Mouse (Mus musculus) heart, postnatal 14 days (tissue): ENCODE measurements around the gene Olfr1085. TPM values are rescaled to one million over a fixed set of nuclear protein-coding genes. Genes with fewer than 3 reads are reported as not detected.
"Not testable (repeated sequence)": the region's sequence is repeated elsewhere in the genome, so short reads cannot be mapped to it uniquely, and the experiment has no call there.

Experiments
- DNase-seq, 2 experiments: peaks; one replicate each; pipeline ENCODE4 v3.0.0; 2021 to 2022
- intact Hi-C: fragments of 180-260 bp; cut with DNase I; formaldehyde crosslinking; loops from one replicate; pipeline ENCODE4 v1.15.1; 2025
- long read RNA-seq, 2 experiments: library from polyadenylated mRNA; stranded (forward); transcript quantifications; one replicate each; pipeline ENCODE4 v2.0.0; 2021
- total RNA-seq, 2 experiments: library from RNA; stranded (reverse); gene quantifications; 2 replicates each; pipeline ENCODE4 v1.2.3; 2021

Gene Olfr1085
- total RNA-seq, result not detected
- long read RNA-seq, experiment 1, result 0 reads
- long read RNA-seq, experiment 2, result 0 reads

DNA sequence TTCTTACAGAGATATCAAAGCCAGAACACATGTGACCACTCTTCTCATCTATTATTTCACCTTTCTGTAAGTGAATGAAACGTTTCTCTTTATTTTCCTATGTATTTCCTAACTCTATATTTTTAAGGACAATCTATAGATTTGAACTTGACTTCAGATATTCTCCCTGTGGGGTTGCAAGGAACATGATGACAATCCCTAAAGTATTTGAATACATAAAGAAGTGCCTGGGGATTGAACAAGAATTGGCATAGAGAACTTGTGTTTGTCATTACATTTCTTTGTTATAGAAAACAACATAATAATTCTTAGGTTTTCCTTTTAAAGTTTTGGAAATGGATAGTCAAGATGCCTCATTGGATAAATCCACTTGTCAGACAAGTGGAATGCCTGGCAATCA is at the start of gene Olfr1085:
Gene Olfr1085 (minus strand): TSS at position 101 of the 400 bp plus-strand sequence.
- DNase-seq, result no peak
- intact Hi-C loops, result no loop called here

- intact Hi-C loops, result no loop called here
- DNase-seq, result no peak
Observed at GRCm38 (mm10) chr2:86698295-86698694, 36.5 kb upstream of the Olfr1085 start, which contains the start of gene Olfr1087. TSS of gene Olfr1087 (minus strand) at chr2:86698395.

DNA sequence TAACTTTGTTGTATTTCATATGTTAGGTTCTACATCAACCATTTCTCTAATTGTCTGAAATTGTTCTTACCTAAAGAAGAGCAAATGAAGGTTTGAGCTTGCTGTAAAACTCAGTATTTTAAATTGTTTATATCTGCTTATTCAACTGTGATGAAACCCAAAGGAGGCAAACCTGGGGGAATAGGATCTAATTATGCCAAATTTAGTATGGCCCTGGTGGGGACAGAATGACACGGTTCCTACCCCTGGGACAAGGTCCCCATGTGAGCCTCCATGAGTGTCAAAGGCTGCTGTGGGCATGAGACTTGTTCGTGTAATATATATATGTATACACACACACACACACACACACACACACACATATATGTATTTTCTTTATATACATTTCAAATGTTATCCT is 18.2 kb upstream of the Olfr1085 start, which contains the start of gene Olfr1086:
Gene Olfr1086 (minus strand): TSS at position 101 of the 400 bp plus-strand sequence.
- DNase-seq, result no peak
- intact Hi-C loops, result no loop called here

DNA sequence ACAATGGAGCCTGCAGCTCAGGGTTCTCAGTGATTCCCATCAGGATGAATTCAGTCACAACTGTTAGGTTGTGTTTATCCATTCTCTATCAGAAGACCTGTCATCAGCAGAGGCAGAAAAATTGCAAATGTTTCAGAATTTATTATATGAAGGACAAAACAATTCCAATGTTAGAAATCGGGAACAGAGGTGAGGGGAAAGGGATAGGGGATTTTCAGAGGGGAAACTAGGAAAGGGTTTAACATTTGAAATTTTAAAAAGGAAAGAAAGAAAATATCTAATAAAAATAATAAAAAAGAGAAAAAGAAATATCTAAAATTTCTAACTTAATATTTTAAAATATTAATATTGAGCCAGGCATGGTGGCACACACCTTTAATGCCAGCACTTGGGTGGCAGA is 22.2 kb downstream of the Olfr1085 start, which contains the start of gene Olfr1084:
Gene Olfr1084 (minus strand): TSS at position 101 of the 400 bp plus-strand sequence.
- intact Hi-C loops, DNase-seq: not testable (repeated sequence)

Other genes starting within 250 kb of the Olfr1085 start
- not detected for gene Olfr1061, start 248.0 kb downstream of the Olfr1085 start, total RNA-seq
- not detected for gene Olfr1062, start 235.3 kb downstream of the Olfr1085 start, total RNA-seq
- gene Olfr1065, start 211.4 kb downstream of the Olfr1085 start, total RNA-seq, result not detected
- not detected for gene Olfr1066, start 205.8 kb downstream of the Olfr1085 start, total RNA-seq
- not detected for gene Olfr228, start 174.6 kb downstream of the Olfr1085 start, total RNA-seq
- gene Olfr1076, start 153.6 kb downstream of the Olfr1085 start, total RNA-seq, result not detected
- not detected for gene Olfr1079, start 119.5 kb downstream of the Olfr1085 start, total RNA-seq
- gene Olfr1080, start 103.8 kb downstream of the Olfr1085 start, total RNA-seq, result not detected
- not detected for gene Olfr1082, start 63.1 kb downstream of the Olfr1085 start, total RNA-seq
- not detected for gene Olfr1084, start 22.3 kb downstream of the Olfr1085 start, total RNA-seq
- gene Olfr1086, start 18.1 kb upstream of the Olfr1085 start, total RNA-seq, result not detected
- gene Olfr1087, start 36.4 kb upstream of the Olfr1085 start, total RNA-seq, result not detected
- not detected for gene Olfr1089, start 71.7 kb upstream of the Olfr1085 start, total RNA-seq
- gene Olfr1090, start 97.0 kb upstream of the Olfr1085 start, total RNA-seq, result not detected
- not detected for gene Olfr1093, start 120.5 kb upstream of the Olfr1085 start, total RNA-seq
- gene Olfr141, start 148.0 kb upstream of the Olfr1085 start, total RNA-seq, result not detected
- gene Olfr1094, start 162.6 kb upstream of the Olfr1085 start, total RNA-seq, result not detected
- not detected for gene Olfr1095, start 189.7 kb upstream of the Olfr1085 start, total RNA-seq
- gene Gm13723, start 212.8 kb upstream of the Olfr1085 start, total RNA-seq, result not detected
- gene Olfr1097, start 230.2 kb upstream of the Olfr1085 start, total RNA-seq, result not detected